Mouse (Mus musculus) CD4-positive helper T cell, adult 2 months (primary cell): ENCODE measurements around the gene Gm7534.
"Not testable (repeated sequence)": the region's sequence is repeated elsewhere in the genome, so short reads cannot be mapped to it uniquely, and the experiment has no call there.

Source experiments
- DNase-seq: peaks from one replicate; pipeline ENCODE4 v3.0.0-alpha.2; 2012; ENCODE audit warnings: low read depth, missing footprints, low spot score

Gm7534 gene

DNA sequence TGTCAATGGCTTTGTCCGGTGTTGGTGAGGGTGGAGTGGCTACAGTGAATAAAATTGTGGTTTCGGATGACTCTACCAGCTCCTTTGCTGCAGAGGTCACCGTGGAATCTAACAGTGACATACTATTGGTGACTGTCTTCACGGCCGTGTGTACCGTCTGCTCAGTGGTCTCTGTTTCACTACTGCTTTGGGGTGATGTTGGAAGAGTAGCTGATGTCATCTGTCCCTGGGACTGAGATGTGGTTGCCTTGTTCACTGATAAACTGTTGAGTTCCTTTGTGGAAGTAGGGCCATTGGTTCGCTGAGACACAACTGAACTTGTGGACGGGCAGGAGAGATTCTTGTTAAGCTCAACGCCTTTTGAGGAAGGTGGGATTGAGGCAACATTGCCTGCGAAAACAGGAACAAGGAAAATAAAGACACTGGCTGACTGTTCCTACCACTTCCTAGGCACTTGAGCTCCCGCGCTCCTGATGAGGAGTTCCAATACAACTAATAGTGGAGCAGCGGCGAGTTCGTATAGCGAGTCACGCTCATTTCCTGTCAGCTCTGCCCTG lies 614 bp upstream of the Gm7534 start:
- no peak for DNase-seq

DNA sequence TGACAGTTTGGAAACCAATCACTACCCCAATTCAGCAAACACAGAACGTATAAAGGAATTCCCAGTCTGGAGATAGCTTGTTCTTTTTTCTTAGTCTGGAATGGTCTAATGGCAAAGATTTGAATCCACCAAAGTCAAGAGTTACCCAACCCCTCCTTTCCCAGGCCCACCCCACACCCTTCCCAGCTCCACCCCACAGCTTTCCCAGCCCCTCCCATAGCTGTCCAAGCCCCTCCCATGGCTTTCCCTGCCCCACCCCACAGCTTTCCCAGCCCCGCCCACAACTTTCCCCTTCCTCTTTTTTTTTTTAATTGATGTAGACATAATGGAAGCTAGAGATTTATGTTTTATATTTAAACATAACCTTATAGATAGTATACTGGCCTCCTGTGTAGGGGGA lies 3.4 kb downstream of the Gm7534 start:
- no peak for DNase-seq

DNA sequence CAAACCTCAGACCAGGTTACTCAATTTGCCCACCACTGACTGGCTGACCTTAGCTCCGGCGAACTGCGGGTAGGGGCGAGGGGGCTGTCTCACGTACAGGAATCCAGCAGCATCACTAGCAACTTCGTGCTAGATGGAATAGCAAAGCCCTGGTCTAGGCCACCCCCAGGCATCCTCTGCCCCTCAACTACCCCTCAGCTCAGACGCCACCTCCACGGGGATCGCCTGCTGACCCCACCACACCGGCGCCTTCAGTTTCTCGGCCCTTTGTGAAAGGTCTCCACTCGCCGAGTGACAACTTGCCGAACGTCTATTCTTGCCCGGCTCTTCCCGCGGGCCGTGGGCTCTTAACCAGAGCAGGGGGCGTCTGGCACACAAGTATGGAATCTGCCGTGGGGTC lies 16.5 kb downstream of the Gm7534 start:
- DNase-seq, result peak; percentile 22

DNA sequence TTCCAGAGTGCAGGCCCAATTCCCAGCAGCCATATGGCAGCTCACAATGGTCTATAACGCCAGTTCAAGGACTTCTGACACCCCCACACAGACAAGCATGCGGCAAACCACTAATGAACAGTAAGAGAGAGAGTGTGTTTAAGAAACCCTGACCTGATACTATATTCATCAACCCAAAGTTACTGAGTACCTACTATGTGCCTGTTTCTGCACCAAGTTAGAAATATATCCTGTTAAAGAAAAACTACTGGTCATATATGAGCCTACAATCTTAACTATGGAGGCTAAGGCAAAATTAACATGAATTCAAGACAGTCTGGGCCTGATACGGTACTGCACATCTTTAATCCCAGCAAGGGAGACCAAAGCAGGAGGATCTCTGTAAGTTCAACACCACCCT lies 17.2 kb downstream of the Gm7534 start:
- DNase-seq, result no peak

DNA sequence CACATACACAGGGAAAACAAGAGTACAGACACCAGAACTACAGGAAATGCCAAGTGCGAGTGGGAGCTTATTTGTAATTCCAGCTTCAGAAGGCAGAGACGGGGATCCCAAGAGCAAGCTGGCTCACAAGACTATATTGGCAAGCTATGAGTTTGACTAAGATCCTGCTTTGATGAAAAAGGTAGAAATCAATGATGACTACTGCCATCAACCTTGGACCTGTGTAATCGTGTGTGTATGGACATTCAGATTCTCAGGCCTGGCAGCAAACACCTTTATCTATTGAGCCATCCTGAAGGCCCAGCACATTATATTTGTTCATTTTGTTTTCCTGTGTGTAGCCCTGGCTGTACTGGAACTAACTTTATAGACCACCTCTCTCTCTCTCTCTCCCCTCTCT lies 19.1 kb downstream of the Gm7534 start:
- DNase-seq, result no peak

DNA sequence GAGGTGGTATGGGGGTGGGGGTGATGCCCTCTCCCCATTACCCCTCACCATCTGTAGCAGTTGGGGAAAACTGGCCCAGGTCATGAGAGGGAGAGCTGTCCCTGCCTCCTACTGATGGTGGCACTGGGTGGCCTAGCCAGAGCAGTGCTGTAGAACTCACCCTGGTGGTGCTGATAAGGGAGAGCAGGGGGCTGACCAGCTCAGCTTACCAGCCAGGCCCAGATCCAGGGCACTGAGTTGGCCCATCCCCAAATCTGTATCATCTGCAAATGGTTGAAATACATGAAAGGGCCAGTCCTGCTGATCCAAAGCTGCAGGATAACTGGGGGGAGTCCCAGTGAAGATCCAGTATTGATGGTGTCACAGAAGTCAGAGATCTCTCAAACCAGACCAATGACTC lies 21.0 kb downstream of the Gm7534 start:
- no peak for DNase-seq

DNA sequence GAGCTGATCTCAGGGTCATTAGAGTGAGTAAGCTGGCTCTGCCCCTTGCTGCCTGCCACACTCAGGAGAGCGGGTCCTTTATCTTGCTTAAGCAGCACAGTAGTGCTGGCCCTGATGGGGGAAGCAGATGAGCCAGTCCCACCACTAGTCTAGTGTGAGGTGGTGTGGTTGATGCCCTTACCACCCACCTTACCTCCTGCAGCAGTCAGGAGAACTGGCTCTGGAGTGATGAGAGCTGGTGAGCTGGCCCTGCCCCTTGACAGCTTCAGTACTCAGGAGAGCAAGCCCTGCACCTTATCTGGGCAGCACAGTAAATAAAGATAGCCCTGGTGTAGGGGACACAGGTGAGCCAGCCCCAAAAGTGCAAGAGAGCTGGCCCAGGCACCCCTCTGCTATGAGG lies 21.7 kb downstream of the Gm7534 start:
- DNase-seq, result no peak

DNA sequence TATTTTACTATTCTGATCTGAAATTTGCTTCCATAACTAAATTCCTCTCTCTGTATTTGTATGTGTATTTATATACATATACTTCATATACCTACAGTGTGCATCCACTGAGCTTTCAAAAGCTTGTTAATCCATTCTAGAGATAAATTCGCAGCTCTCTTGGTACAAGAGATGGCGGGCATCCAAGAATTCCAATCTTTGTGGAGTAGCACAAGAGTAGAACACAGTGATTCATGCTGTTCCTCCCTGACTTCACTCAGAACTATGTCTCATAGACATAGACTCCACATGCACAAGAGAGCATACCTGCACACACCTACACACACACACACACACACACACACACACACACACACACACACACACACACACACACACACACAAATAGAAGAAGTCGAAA lies 30.4 kb downstream of the Gm7534 start:
- DNase-seq, result no peak

DNA sequence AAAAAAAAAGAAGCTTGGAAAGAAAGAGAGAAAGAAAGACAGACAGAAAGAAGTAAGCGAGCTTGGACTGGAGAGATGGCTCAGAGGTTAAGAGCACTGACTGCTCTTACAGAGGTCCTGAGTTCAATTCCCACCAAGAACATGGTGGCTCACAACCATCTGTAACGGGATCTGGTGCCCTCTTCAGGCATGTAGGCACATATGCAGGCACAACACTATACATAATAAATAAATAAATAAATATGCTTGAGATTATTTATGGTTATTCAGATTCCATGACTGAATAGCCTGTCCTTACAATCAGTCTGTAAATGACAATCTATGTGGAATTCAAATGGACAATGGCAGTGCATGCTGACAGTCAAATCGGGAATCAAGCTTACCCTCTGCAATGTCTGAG lies 35.9 kb downstream of the Gm7534 start:
- peak; percentile 47 for DNase-seq

DNA sequence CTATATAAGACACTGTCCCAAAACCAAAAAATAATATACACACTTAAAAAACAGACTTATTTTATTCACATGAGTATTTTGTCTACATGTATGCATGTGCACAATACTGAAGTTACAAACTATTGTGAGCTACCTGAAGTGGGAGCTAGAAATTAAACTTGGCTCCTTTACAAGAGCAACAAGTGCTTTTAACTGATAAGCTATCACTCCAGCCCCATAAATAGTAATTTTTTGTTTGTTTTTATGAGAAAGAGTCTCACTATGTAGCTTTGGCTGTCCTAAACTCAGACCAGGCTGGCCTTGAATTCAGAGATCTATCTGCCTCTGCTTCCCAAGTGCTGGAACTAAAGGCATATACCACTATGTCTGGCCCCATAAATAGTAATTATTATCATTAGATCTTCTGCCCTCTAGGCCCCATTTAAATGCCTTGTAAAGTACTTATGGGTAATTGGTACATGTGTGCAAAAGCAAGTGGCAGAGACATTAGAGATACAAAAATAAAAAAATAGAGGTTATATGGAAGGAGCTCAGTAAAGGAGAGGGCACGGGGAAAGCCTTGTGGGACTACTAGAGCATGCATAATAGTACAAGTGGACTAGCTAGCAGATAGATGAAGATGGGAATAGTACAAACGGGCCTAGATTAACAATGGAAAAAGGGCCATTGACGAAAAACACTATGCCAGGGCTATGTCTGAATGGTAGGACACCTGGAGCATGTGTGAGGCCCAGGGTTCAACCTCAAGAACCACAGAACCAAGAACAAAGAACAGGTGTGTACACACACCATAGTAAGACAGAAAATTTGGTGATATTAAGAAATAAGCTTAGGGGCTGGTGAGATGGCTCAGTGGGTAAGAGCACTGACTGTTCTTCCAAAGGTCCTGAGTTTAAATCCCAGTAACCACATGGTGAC lies 37.0 kb downstream of the Gm7534 start:
- peak; percentile 35 for DNase-seq

DNA sequence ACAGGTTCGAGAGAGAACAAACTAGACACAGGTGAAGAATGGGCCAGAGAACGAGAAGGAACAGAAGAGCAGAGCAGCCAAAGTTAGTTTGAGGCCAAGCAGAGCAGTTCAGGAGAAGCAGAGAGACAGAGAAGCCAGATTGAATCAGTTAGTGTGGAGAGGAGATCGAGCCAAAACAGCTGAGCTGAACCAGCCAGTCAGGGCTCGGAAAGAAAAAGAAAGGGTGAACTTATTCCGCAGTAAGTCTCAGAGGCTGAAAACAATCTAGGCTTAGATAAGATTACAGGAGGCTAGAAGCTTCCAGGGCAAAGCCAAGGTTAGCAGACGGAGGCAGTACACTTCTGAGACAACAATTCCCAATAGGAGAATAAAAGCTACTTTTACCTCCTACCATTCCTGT lies 37.8 kb downstream of the Gm7534 start:
- no peak for DNase-seq

DNA sequence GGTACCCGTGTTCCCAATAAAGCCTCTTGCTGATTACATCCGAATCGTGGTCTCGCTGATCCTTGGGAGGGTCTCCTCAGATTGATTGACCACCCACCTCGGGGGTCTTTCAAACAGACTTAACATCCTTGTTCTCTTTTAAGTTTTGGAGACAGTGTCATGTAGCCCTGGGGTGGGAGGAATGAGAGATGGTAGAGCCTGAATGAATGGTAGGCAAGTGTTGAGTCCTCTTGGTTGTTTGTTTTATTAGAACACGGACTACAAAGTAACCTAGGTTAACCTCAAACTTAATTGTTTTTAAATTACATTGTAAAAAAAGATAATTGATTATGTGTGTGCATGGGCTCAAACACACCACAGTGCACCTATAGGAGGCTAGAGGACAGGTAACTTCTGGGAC lies 38.2 kb downstream of the Gm7534 start:
- DNase-seq, result no peak

DNA sequence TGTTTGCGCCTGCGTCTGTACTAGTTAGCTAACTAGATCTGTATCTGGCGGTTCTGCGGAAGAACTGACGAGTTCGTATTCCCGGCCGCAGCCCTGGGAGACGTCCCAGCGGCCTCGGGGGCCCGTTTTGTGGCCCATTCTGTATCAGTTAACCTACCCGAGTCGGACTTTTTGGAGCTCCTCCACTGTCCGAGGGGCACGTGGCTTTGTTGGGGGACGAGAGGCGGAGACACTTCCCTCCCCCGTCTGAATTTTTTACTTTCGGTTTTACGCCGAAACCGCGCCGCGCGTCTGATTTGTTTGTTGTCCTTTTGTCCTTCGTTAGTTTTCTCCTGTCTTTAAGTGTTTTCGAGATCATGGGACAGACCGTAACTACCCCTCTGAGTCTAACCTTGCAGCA lies 42.7 kb downstream of the Gm7534 start:
- peak; percentile 82 for DNase-seq

DNA sequence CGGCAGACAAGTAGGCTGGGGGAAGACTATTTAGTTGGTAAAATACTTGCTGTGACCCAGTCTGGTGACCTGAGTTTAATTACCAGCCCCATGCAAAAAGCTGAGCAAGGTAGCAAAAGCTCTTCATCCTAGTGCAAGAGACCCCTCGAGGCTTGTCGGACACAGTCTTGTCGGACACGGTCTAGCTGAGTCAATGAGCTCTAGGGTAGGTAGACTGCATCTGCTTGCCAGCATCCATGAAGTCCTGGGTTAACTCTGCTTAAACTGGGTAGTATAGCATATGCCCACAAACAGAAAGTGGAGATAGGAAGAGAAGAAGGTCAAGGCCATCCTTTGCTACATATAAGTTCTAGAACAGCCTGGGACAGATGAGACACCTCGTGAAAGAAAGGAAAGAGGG lies 44.0 kb downstream of the Gm7534 start:
- no peak for DNase-seq

DNA sequence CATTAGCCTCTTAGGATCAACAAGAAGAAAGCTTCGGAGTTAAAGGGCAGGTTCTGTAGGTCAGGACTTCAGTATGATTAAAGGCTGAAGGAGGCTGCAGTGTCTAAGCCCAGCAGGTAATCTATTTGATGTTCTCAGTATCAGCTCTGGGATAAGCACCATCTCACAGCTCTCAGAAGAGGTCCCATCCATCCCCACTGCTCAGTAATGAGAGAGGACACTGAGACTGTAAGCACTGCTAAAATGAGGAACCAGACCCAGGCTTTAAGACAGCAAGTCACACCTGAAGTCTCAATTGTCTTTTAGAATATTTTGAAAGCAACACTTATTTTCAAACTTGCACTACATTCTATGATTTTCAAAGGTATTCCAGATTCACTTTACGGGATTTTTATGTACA lies 45.2 kb downstream of the Gm7534 start:
- no peak for DNase-seq

DNA sequence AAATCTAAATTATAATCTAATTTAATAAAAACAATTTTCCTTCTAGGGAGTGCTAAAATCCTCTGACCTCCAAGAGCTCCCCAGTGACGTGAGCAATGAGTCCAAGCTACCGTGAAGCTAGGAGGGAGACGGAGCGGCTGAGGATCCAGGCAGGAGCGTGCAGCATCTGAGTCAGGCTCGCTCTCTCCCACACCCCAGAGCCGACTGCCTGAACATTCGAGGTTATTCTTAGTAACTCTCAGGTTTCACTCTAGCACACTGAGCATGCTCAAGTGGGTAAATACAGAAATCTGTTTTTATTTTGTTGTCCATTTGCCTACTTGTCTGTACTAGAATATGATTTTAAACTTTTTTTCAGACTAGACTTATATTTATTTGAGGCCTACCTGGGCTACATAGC lies 46.1 kb downstream of the Gm7534 start:
- DNase-seq, result no peak

DNA sequence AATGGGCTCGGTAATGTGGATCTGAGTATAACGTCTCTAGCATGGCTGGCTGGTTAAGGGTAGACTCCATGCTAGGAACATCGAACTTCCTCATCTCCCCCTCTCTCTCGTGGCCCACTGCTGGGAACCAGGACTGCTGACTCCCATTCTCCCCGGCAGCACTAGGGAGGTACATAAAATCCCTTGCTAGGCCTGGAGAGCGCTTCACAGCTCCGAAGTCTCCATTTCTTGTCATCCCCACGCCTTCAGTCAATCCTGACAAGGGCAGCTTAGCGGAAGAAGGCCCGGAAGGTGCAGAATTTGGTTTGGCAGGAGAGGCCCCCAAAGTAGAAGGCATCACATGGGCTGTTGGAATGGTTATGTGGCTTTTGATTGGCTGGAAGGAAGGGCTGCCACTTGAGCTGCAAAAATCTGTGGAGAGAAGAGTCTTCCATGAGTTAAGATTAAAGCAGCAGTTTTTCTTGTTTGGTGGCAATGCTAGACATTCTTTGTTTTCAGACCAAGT lies 46.8 kb downstream of the Gm7534 start:
- no peak for DNase-seq

DNA sequence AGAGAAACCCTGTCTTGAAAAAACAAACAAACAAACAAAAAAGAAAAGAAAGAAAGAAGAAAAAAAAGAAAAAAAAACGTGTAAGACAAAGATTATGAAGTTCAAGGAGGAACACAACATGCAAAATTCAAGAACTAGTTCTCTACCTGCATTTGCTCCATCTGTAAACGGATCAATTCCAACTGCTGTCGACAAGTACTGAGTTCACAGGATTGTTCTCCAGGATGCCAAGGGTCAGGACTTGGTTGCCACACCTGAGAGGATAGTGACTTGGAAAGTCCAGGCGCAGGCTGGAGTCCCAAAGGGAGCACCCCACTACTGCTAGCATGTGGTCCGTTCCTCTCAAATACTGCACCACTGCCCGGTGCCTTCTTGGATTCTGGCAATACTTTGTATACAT lies 47.3 kb downstream of the Gm7534 start:
- no peak for DNase-seq

DNA sequence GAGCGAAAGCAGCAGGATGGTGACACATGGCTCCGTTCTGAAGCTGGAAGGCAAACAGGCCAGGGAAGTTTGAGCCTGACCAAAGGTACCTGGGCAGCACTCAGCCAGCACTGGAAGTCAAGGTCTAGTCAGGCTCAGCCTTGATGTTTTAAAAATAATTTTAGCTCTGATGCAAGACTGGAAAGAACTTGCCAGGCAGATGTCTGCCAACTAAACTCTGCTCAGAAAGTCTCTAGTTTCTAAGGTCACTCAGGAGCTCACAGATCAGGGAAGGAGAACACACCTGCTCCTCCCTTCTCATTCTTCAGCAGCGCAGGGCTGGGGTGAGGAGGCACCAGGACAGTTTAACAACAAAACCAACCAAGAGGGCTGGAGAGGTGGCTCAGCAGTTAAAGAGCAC lies 48.5 kb downstream of the Gm7534 start:
- no peak for DNase-seq

DNA sequence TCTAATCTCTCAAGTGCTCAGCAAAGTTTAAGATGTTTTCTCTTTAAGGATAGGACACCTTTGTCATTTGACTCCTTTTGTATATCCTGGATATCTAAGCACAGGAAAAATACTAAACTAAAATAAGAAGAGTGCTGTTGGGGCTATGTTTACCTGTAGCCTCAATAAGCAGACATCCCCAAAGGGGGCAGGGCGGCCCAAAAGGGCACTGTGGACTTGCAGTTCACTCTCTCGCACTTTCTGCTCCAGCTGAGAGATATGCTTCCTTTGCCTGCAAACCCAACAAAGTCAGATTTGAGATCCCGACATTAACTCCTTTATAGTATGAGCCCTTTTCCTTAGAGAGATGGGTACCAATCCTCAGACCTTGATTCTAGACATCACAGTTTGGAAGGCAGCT lies 49.1 kb downstream of the Gm7534 start:
- no peak for DNase-seq

DNA sequence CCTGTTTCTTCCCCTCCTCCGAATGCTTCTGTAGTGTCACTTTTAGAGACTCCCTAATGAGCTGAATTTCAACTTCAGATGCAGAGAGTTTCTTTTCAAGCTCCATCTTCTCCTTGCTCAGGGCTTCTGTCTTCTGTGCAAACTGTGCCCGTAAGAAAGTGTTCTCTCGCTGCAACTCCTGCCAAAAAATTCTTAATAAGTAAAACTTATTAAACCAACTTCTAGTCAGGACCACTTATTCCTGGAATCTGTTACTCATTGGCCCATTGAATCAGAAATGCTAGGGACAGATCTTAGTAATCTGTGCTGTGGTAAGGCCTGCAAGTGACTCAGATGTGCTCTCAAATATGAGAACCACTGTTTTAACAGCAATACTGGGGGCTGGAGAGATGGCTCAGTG lies 50.7 kb downstream of the Gm7534 start:
- DNase-seq, result no peak

DNA sequence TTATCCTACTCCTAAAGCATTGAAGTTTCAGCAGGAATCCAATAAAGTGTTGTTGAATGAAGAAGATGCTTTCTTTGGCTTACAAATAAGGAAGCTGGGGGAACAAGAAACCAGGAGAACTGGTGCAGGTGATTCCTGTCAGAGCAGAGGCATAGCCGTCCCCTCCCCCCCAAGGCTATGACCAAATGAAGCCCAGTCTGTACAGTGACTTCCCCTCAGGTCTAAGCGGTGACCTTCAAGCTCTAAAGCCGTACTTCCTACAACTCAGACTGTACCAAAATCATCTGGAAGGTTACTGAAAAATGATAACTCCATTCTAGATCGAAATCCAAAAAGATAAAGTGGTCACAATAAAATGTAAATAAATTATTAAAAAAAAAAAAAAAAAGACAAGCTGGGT lies 53.4 kb downstream of the Gm7534 start:
- no peak for DNase-seq

DNA sequence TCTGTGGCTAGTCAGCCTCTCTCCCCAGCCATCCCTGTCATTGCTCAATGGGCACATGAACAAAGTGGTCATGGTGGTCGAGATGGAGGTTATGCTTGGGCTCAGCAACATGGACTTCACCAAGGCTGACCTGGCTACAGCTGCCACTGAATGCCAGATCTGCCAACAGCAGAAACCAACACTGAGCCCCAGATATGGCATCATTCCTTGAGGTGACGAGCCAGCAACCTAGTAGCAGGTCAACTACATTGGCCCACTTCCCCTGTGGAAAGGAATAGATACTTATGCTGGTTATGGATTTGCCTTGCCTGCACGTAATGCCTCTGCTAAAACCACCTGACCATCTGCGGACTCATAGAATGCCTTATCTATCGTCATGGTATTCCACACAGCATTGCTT lies 58.5 kb downstream of the Gm7534 start:
- not testable (repeated sequence) for DNase-seq
